Mouse (Mus musculus): ENCODE data around the gene Kalrn.

DNA sequence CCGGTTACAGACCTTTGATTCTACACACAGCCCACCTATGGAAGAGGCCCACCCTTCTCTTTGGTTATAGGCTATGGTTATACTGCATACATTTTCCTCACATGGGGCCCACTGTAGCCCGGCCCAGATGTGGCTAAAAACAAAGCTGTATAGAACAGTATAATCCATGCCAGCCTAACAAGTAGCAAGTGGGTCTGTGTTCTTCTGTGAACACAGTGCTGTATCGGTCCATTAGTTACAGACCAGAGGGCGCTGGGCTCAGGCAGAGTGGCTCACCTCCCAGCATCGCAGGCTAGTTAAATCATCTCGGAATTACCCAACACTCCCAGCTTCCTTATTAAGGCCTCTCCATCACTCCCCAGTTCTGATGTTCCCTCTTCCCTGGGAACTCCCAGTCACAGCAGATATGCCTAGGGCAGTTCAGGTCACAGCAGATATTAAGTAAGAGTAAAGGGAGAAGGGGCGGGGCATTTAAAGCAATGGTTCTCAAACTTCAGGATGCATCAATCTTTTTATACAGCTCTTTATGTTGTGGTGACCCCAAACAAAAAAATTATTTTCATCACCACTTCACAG is 221.7 kb downstream of the Kalrn start:
- TF ChIP-seq GATA1 (IDR thresholded peaks at IDR 0.05; ENCODE audit: low read length) (no peak), TAL1 (IDR thresholded peaks at IDR 0.05; ENCODE audit: low read length) (no peak)
